Mouse (Mus musculus): ENCODE measurements around the gene Vps51.

Gene Vps51

DNA sequence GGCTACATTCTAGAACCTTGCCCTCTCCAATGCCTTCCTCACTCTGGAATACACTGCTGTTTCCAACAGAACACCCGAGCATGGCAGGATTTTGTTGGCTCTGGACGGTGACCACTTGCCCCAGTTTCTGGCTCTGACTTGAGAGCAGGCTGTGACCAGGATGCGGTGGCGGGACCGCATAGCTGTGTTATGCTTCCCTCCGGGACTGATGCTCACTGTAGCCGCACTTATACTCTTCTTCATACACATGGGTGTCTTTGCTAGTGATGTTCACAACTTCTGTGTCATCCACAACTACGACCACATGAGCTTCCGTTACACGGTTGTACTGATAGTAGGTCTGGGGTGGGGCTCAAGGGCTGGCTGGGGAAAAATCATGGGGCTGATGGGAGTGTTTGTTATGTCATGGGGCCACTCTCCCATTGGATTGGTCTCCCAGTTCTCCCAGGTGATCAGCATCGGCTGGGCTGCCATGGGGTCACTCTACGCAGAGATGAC lies 3.0 kb upstream of the Vps51 start, which contains the start of gene Tmem262:
Gene Tmem262, plus strand, starts transcription at position 51 of the 498 bp plus-strand sequence.
- DNase-seq (ENCODE audit: low read depth, low spot score) = no peak

DNA sequence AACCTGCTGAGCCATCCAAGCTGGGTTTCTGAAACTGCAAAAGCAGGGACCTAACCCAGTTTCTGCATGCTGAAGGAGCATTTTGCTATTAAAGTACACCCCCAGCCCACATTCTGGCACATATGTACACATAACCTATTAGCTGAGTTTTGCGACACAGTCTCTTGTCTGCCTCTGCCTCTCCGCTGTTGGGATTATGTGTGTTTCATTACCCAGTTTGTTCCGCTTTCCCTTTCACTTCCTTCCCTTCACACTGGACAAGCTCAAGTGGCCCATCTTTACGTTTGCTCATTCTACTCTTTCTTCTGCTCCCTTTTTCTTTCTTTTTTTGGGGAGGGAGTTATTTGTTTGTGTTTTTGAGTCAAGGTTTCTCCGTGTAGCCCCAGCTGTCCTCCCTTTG lies 3.1 kb downstream of the Vps51 start:
- no peak for DNase-seq (ENCODE audit: low read depth, low spot score)

DNA sequence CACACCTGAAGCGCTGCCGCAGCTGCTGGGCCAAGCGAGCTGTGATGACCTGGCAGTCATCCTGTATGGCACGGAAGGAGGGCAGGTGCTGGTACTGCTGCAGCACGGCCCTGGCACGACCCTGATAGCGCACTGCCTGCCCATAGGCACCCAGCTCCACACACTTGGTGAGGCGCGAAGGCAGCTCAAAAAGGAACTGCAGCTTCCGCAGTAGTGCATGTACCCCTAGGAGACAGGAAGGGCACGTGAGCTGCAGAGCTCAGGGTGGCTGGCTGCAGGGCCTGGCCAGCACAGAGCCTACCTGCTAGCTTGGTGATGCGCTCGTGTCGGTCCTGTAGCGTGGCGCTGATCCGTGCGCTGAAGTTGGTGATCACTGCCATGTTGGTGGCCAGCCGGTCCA lies 5.8 kb downstream of the Vps51 start:
- no peak for DNase-seq (ENCODE audit: low read depth, low spot score)

- no peak for DNase-seq (ENCODE audit: low read depth, low spot score)
These were observed 6.3 kb downstream of the Vps51 start for GRCm38 (mm10) chr19:6070571-6071250.

GRCm38 (mm10) chr19:6069851-6070250 lies 7.2 kb downstream of the Vps51 start:
- DNase-seq (ENCODE audit: low read depth, low spot score) = no peak

DNA sequence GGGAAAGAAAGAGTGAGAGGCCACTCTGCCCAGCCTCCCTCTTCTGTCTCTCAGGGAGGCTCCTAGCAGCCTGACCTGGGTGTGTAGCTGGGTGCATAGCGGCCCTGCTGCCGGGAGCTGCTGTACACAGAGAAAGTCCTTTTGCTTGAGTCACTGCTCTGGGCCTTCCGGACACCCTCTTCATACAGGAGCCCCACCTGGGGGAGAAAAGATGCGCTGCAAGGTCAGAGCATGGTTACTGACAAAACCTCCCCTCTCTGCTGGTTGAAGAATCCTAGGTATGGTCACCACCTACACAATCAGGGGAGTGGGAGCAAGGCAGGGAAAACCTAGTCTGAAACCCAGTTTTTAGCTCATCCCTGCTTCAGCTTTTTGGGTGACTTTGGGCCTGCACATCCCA lies 8.1 kb downstream of the Vps51 start:
- no peak for DNase-seq (ENCODE audit: low read depth, low spot score)

- DNase-seq (ENCODE audit: low read depth, low spot score) = peak; percentile 92
These were observed 9.2 kb downstream of the Vps51 start, which contains the start of gene Tm7sf2 for GRCm38 (mm10) chr19:6067724-6068415. TSS of gene Tm7sf2 (minus strand) at chr19:6068373.

DNA sequence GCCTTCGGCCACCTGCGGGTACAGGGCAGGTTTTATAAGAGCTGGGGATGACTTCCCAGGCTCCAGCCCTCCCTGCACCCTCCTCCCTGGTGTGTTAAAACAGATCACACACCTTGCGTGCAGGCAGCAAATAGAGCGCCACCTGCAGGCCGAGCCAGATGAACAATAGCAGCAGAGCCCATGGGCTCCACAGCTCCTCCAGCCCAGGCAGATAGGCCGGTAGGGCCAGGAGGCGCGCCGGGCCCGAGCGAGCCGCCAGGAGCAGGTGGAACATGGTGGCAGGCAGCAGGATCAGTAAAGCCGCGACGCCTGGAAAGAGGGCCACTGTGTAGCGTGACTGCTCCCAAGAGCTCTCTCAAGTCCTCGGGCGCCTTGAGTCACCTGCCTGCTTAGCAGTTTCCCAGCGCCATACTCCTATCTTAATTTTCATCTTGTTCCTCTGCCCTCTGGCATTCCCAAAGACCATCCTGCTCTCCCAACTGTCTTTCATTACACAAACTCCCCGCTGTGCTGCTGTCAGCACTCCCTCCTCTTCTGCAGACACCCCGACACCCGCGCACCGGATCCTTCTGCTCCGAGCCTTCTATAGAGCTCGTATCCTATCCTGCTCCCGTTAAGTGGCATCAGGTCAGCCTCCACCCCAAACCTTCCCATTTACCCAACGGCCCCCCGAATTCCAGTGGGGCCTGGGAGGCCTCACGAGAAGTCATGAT lies 9.9 kb downstream of the Vps51 start:
- DNase-seq (ENCODE audit: low read depth, low spot score) = peak; percentile 95

DNA sequence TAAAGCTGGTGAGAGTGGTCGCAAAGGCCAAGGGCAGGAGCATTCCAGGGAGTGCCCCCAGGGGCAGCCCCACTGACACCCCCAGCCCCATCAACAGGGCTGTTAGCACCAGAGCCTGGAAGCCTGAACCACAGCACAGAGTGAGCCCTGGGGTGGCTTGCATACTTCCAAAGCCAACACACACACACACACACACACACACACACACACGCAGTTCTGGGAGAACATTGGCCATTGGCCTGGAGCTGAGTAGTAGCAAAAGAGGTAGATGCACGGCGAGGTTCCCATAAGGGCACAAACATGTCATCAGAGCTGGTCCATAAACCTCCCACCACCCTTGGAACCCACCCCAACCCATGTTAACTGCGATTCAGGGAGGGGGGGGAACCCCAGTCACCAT lies 10.5 kb downstream of the Vps51 start:
- no peak for DNase-seq (ENCODE audit: low read depth, low spot score)

DNA sequence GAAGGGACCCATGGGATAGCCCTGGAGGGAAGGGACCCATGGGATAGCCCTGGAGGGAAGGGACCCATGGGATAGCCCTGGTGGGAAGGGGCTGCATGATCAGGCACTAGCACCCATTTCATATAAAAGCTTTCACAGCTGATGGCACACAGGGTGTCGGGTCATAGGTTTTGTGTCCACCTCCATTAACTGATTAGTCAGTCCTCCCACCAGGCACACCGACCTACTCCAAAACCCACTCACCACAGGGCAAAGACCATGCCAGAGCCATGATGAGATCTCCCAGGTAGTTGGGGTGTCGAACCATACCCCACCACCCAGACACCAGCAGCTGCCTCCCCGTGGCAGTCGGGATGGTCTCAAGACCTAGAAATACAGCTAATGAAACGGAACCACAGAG lies 13.9 kb downstream of the Vps51 start:
- no peak for DNase-seq (ENCODE audit: low read depth, low spot score)

- no peak for DNase-seq (ENCODE audit: low read depth, low spot score)
These were observed 14.6 kb downstream of the Vps51 start for GRCm38 (mm10) chr19:6062418-6062817.

- DNase-seq (ENCODE audit: low read depth, low spot score) = peak; percentile 55
These were observed 15.3 kb downstream of the Vps51 start for GRCm38 (mm10) chr19:6061641-6062302.

DNA sequence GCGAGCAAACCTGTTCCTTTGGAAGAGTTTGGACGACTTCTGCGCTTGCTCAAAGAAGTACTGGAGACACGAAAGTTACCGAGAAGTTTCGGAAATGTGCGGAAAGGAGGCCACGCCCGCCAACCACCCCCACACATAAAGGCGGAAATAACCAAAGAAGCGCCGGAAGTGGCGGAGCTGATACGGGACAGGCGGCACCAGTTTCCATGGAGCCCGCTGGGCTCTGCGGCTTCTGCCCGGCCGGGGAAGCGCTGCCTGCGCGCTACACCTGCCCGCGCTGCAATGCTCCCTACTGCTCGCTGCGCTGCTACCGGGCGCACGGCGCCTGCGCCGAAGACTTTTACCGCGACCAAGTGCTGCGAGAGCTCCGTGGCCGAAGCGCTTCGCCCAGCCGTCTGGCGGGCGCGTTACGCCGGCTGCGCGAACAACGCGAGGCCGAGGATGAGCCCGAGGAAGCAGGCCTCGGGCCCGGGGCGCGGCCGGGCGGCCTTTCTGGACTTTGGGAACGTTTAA lies 16.0 kb downstream of the Vps51 start, which contains the start of gene Znhit2:
Gene Znhit2, plus strand, starts transcription at position 172 of the 513 bp plus-strand sequence.
- DNase-seq (ENCODE audit: low read depth, low spot score) = peak; percentile 98

GRCm38 (mm10) chr19:6058966-6059365 lies 18.1 kb downstream of the Vps51 start:
- DNase-seq (ENCODE audit: low read depth, low spot score) = no peak

DNA sequence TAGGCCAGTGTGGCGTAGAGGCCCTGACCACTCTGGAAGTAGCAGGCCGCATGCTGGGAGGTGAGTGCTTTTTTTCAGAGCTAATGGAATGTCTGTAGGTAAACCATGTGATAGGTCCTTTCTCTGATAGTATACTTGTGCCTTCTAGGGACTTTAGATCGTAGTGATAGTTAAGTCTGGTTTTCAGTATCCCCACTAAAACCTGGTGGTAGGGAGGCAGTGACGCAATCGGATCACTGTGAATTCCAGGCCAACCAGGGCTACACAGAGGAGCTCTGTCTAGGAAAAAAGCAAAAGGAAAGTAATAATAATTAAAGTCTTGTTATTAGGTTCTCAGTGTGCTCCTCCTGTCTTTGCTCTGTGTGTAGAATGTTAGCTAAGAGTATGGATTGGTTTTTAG lies 18.5 kb downstream of the Vps51 start:
- no peak for DNase-seq (ENCODE audit: low read depth, low spot score)

GRCm38 (mm10) chr19:6057313-6058096 lies 19.5 kb downstream of the Vps51 start, which contains the start of the genes Mrpl49 and Fau:
TSS of gene Mrpl49 (minus strand) at chr19:6057785.
TSS of gene Fau (plus strand) at chr19:6057844.
- DNase-seq (ENCODE audit: low read depth, low spot score) = peak; percentile 99

DNA sequence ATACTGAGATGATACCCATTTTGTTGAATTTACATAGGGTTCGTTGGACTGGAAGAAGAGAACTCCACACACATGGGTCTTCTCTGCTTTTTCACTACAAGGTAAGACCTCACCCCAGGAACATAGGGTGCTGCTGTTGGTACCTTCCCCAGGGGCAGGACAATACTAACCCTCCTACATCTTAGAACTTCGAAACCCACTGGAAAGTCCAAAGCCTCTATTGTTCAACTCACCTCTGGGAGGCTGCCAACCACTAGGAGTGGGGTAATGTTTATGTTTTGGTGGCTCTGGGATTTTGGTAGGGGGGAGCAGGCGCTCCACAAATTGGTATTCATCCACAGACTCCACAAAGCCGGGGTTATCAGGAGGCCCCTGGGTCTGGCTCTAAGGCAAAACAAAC lies 20.3 kb downstream of the Vps51 start:
- DNase-seq (ENCODE audit: low read depth, low spot score) = no peak

DNA sequence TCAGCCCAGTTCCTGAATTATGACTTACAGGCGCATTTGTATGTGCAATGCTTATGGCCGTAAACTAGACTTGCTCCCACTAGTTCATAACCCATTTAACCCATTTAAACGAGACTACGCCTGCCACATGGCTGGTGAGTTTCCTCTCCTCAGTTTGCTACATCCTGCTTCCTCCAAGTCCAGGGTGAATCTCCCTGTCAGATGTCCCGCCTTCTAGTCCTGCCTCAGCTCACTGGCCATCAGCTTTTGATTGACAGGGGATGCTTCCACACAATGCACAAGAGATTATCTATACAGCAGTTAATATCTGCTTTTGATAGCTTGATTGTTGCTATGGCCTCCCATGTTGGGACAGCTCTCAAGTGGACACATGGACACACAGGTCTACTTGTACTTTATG lies 22.7 kb downstream of the Vps51 start:
- no peak for DNase-seq (ENCODE audit: low read depth, low spot score)

DNA sequence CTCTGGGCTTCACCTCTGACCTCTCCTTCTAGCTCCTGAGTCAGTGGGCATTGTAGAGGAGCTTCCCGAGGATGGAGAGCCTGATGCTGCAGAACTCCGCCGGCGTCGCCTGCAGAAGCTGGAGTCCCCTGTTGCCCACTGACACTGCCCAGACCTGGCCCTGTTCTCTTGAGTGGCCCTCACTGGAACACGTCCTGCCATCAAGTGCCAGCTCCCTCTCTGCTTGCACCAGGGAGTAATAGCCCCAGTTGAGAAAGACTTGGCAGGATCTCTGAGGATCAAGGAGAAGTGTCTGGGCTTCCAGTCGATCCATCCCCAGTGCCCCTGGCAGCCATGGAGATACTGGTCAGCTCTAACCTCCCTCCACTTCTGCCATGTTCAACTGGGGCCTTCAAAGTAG lies 24.5 kb downstream of the Vps51 start:
- no peak for DNase-seq (ENCODE audit: low read depth, low spot score)

- no peak for DNase-seq (ENCODE audit: low read depth, low spot score)
These were observed 28.2 kb downstream of the Vps51 start for GRCm38 (mm10) chr19:6048681-6049410.
